Comparison of ENCODE assay signal across 9 mouse cellular contexts in genomic region chr7:73654193-73654871, GRCm38 (mm10).
DNase-seq lines count a peak whose midpoint lies in the region; ATAC-seq and TF ChIP-seq lines count a peak whose summit lies in the region.
"Had no signal": no experiment of that assay in that cellular context is flagged by ENCODE, and none has a peak within 500 bp of the region (broad histone marks: within the 10 kb centered on the region; RNA-seq: fewer than 3 reads in every experiment).

No protein-coding gene starts in this region.

- TF ChIP-seq EP300 in liver, postnatal 0 days (IDR thresholded peaks at IDR 0.05; ENCODE audit: low read depth), result no peak

- DNase-seq in liver, postnatal 0 days, result no peak
- DNase-seq in liver, result no peak
- peak; percentile 82 for DNase-seq in ZHBTc4 (ENCODE audit: low read depth, low spot score)
- peak; percentile 85 for DNase-seq in embryo, embryonic 11 days
- DNase-seq in hindbrain, embryonic 11.5 days (ENCODE audit: low spot score), result peak; percentile 67
- DNase-seq in layer of hippocampus, postnatal 10 days (ENCODE audit: low spot score in 2 of 2), result peak; percentile 41 to 44
- DNase-seq in midbrain, embryonic 14.5 days, result peak; percentile 90
- peak; percentile 46 for DNase-seq in thymus, postnatal 14 days
- DNase-seq: liver, embryonic 13.5 days had no signal

- H3K4me3 ChIP-seq in liver, postnatal 0 days (ENCODE audit: low read depth, low read length), result no peak overlapping the region
- H3K4me3 ChIP-seq in hindbrain, embryonic 11.5 days (ENCODE audit: low read depth, low read length), result no peak overlapping the region
- H3K4me3 ChIP-seq in midbrain, embryonic 14.5 days (replicated peaks; ENCODE audit: low read depth, low read length), result no peak overlapping the region
- H3K4me3 ChIP-seq: liver, embryonic 13.5 days had no signal

- 0 out of 2 replicates have a peak, but pooled peaks cover 6% of the 10 kb centered on the region for H3K27me3 ChIP-seq in liver, postnatal 0 days (ENCODE audit: insufficient read depth, low read length)
- H3K27me3 ChIP-seq in hindbrain, embryonic 11.5 days (ENCODE audit: control insufficient read depth, insufficient read depth, low read length), result no peaks in the 10 kb centered on the region
- 0 out of 2 replicates have a peak, but pooled peaks cover 3% of the 10 kb centered on the region for H3K27me3 ChIP-seq in midbrain, embryonic 14.5 days (ENCODE audit: control insufficient read depth, insufficient read depth, low read length)
- H3K27me3 ChIP-seq: liver, embryonic 13.5 days had no signal

- H3K9me3 ChIP-seq in liver, postnatal 0 days (ENCODE audit: low read length), result no peaks in the 10 kb centered on the region
- H3K9me3 ChIP-seq in hindbrain, embryonic 11.5 days (ENCODE audit: control insufficient read depth, low read length), result no peaks in the 10 kb centered on the region
- H3K9me3 ChIP-seq in midbrain, embryonic 14.5 days (ENCODE audit: control insufficient read depth, low read length), result no peaks in the 10 kb centered on the region
- H3K9me3 ChIP-seq: liver, embryonic 13.5 days had no signal

- no peak overlapping the region for H3K9ac ChIP-seq in liver, postnatal 0 days (replicated peaks)
- no peak overlapping the region for H3K9ac ChIP-seq in hindbrain, embryonic 11.5 days (ENCODE audit: low read depth, low read length)
- H3K9ac ChIP-seq in midbrain, embryonic 14.5 days (replicated peaks; ENCODE audit: low read length), result no peak overlapping the region; the same call in 1 of the 2 replicates
- H3K9ac ChIP-seq: liver, embryonic 13.5 days had no signal

- WGBS in liver, postnatal 0 days (ENCODE audit: insufficient replicate concordance), result 33% methylated on average over 12 of the region's 12 CpGs
- WGBS in hindbrain, embryonic 11.5 days, result 39% methylated on average over 12 of the region's 12 CpGs
- 21% methylated on average over 12 of the region's 12 CpGs for WGBS in midbrain, embryonic 14.5 days

- H3K4me2 ChIP-seq in liver, postnatal 0 days (ENCODE audit: low read depth, low read length), result no peak overlapping the region
- no peak overlapping the region for H3K4me2 ChIP-seq in hindbrain, embryonic 11.5 days (replicated peaks; ENCODE audit: low read depth, low read length)
- H3K4me2 ChIP-seq in midbrain, embryonic 14.5 days (ENCODE audit: low read length), result peak overlapping the region; percentile 41
- H3K4me2 ChIP-seq: liver, embryonic 13.5 days had no signal

- TF ChIP-seq CTCF in liver, postnatal 0 days (IDR thresholded peaks at IDR 0.05; ENCODE audit: low read depth), result peak; percentile 81

- no peaks in the 10 kb centered on the region for H3K4me1 ChIP-seq in liver, postnatal 0 days (ENCODE audit: insufficient read depth)
- H3K4me1 ChIP-seq in hindbrain, embryonic 11.5 days (replicated peaks; ENCODE audit: control insufficient read depth, insufficient read depth, low read length), result no peaks in the 10 kb centered on the region
- no peaks in the 10 kb centered on the region for H3K4me1 ChIP-seq in midbrain, embryonic 14.5 days (ENCODE audit: control insufficient read depth, insufficient read depth, low read length)
- H3K4me1 ChIP-seq: liver, embryonic 13.5 days had no signal

- ATAC-seq in liver, postnatal 0 days, result no peak
- peak; percentile 56 for ATAC-seq in hindbrain, embryonic 11.5 days (ENCODE audit: low FRiP score)
- peak; percentile 37; the same call in 1 of the 2 replicates for ATAC-seq in midbrain, embryonic 14.5 days (ENCODE audit: low FRiP score, low TSS enrichment)

- no peaks in the 10 kb centered on the region for H3K36me3 ChIP-seq in liver, postnatal 0 days (replicated peaks; ENCODE audit: insufficient read depth, low read length)
- no peaks in the 10 kb centered on the region for H3K36me3 ChIP-seq in hindbrain, embryonic 11.5 days (ENCODE audit: control insufficient read depth, insufficient read depth, low read length)
- no peaks in the 10 kb centered on the region for H3K36me3 ChIP-seq in midbrain, embryonic 14.5 days (ENCODE audit: control insufficient read depth, insufficient read depth, low read length)
- H3K36me3 ChIP-seq: liver, embryonic 13.5 days had no signal

- H3K27ac ChIP-seq in liver, postnatal 0 days (ENCODE audit: low read depth), result no peak overlapping the region
- H3K27ac ChIP-seq in hindbrain, embryonic 11.5 days (ENCODE audit: low read depth, low read length), result no peak overlapping the region
- no peak overlapping the region for H3K27ac ChIP-seq in midbrain, embryonic 14.5 days (replicated peaks; ENCODE audit: low read depth, low read length)
- H3K27ac ChIP-seq: liver, embryonic 13.5 days had no signal

Comparison
In these comparisons a context has a peak if more than half of its experiments do, and no peak if none do; other contexts are left out.
1. DNase-seq: peak in ZHBTc4 (single experiment), embryo, embryonic 11 days (single experiment), hindbrain, embryonic 11.5 days (single experiment), layer of hippocampus, postnatal 10 days (2 of 2), midbrain, embryonic 14.5 days (single experiment) and thymus, postnatal 14 days (single experiment); none in liver, postnatal 0 days (single experiment) and liver (single experiment).